Mouse (Mus musculus) E14TG2a.4 (cell line): ENCODE data around the gene Pstpip1.

Experiments
- CTCF ChIP-seq: conservative IDR thresholded peaks from 2 replicates; pipeline ENCODE4 v1.5.1; 2014; ENCODE audit warnings: low read length
- POU5F1 ChIP-seq: IDR thresholded peaks from 2 replicates; pipeline ENCODE4 v1.6.1; 2014; ENCODE audit warnings: low read length, borderline replicate concordance

DNA sequence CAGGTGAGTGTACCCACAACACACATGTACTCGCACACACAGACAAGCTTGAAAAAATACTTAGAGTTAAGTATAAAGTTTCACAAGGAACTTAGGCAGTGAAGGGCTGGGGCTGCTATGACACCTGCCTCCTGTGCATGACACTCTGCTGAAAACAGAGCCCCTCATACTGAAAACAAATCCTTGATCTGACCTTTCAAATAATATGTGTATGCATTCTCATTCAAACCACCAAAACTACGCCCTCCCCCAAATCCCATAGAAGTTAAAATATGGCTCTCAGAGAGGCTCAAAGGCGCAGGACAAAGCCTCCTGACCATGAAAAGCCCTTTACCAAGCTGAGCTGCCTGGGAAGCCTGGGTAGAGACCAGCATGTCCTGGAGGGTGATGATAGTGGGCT lies 85.6 kb downstream of the Pstpip1 start:
- TF ChIP-seq CTCF (no peak), POU5F1 (no peak)
